Mouse (Mus musculus) gastrocnemius, adult 18-20 months (tissue): ENCODE results near the gene Mfsd10. TPM values are rescaled to one million over a fixed set of nuclear protein-coding genes. Genes with fewer than 3 reads are reported as not detected.
"Not testable (repeated sequence)": the region's sequence is repeated elsewhere in the genome, so short reads cannot be mapped to it uniquely, and the experiment has no call there.

ENCODE experiments used
- DNase-seq: peaks from one replicate; pipeline ENCODE4 v3.0.0; 2021; ENCODE audit warnings: low spot score
- total RNA-seq, 2 experiments: library from RNA; stranded (reverse); gene quantifications; 2 replicates each; pipeline ENCODE4 v1.2.3; 2021

The Mfsd10 gene
- total RNA-seq, 2 experiments from 2014 or later: 3.2 to 3.7 TPM

DNA sequence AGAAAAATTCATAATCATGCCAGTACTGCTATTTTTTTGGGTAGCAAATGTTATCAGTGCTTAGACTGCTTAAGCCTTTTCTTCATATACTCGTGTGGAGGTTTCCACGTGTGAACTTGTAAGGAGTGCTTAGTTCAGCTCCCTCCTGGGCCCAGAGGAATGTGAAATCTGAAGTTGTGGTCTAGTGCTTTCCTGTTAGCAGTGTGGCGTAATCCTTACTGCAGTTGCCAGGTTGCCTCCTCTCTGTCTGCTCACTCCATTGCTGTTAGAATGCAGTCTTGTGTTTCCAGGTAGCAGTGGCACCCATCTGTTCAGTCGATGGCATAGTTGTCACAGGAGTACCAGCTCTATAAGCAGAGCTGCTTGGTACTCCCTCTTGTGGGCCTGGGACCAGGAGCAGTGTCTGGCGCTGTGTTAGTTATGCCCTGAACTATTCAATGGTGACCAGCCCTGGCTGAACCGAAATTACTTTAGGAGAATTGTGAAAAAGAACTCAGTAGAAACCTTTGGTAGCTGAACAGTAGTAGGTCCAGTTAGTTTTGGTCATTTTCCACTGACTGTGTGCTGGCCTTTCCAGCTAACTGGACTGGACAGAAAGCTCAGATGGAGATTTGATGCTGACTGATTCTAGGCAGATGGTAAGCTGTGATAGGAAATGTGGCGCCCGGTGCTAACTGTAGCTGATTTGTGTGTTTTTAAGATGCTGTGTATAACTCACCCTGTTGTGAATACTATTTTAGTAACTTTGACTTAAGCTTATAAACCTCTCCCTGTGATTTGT lies 29.7 kb downstream of the Mfsd10 start:
- no peak for DNase-seq

DNA sequence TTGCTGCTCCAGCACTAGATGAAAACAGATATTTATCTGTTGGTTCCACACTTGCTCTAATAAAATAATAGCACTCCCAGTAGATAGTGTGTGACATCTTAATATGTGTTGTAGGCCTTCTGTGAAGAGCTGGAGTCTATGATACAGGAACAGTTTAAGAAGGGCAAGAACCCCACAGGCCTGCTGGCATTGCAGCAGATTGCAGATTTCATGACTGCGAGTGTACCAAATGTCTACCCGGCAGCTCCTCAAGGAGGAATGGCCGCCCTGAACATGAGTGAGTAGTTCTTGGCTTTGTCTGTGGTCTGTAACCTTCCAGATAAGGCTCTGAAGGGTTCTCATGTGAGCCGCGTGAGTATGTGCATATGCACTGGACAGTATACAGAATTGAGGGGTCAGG lies 32.4 kb downstream of the Mfsd10 start:
- no peak for DNase-seq

DNA sequence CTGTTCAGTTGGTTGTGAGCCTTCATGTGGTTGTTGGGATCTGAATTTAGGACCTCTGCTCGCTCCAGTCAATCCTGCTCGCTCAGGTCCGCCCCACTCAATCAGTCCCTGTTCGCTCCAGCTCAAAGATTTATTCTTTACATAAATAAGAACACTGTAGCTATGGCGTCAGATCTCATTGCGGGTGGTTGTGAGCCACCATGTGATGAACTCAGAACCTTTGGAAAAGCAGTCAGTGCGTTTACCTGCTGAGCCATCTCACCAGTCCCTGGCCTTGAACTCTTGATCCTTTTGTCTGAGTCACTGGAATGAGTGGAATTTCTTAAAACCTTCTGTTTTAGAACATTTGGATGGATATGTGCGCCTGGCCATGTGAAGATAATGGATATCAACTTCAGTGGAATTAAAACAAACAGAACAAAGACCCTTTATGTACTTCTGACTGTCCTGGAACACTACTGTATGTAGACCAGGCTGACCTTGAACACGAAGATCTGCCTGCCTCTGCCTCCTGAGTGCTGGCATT lies 43.7 kb downstream of the Mfsd10 start:
- DNase-seq: no peak

DNA sequence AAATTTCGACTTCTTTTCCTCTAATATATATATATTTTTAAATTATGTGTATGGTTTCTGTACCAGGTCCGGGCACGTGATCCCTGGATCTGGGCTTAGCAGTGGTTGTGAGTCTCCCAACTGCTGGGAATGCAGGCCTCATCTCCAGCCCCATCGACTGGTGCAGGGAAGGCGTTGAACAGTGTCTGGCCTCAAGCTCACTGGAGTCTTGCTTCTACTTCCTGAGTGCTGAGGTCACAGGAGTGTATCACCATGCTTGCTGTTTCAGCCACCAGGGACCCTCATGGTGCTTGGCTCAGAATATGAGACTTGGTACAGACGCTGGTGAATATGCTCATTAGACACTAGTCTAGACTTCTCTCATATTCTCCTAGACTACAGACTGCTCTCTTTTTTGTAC lies 44.3 kb downstream of the Mfsd10 start:
- no peak for DNase-seq

DNA sequence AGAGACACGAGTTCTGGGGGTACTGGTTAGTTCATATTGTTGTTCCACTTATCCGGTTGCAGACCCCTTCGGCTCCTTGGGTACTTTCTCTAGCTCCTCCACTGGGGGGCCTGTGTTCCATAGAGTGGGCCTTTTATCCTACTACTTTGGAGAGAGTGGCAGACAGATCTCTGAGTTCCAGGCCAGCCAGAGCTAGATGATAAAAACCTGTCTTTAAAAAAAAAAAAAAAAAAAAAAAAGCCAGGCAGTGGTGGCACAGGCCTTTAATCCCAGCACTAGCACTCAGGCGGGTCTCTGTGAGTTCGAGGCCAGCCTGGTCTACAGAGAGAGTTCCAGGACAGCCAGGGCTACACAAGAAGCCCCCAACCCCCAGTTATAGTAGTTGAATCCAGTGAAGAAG lies 44.8 kb downstream of the Mfsd10 start:
- DNase-seq: not testable (repeated sequence)

DNA sequence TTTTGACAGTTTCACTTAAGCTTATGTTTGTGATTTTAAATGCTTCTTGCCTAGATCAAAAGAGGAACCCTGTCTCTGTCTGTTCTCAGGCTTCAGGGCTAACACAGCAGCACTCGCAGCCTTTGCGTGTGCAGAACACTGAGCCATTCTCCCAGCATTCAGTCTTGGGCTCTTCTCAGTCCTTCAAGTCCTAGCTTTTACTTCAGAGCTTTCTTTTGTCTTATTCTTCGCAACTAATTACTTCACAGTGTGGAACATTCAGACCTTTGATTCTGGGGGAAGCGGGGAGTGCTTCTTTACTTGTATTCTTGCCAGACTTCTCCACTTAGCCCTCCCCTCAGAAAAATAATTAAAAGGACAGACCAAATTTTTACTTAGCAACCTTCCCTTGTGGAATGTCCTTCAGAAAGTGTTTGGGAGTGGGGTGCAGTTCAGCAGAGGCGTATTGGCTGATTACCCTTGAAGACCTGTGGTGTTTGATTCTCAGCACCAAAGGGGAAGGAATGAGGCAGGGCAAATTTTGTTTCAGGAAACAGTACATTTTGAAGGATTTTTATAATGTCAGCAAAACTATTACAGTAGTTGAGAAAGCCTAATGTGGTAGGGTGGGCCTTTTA lies 45.5 kb downstream of the Mfsd10 start:
- no peak for DNase-seq

DNA sequence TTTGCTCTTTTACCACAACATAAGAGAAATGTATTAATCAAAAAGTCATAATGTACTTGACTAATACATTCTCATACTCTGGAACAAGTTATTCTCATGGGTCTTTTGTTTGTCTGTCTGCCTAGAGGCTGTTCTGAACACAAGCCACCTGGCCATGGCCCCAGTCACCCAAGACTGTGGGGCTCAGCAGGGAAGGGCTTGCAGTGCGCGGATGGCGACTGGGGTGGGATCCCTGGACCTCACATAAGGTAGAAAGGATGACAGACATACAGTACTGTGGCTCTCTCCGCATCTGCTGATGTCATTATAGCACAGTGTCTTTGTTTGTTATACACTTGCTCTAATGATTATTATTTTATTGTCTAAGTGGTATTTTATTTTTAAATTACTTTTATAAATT lies 46.3 kb downstream of the Mfsd10 start:
- no peak for DNase-seq

DNA sequence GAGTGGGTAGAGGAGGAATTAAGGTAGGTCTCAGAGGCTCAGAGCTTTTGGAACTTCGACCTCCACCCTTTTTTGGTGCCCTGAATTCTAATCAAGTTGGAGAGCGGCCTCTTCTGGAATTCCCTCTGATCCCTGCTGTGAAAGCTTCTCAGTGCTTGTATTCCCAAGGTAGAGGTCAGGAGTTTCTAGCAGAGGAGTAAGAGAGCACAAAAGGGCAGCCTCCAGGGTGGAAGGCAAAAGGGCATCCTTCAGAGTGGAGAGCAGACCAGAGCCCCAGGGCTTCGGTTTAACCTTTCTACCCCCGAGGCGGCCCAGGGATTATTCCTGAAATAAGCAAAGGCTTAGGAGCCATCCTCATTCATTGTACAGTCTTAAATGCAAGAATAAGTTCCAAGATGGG lies 47.0 kb downstream of the Mfsd10 start:
- no peak for DNase-seq

DNA sequence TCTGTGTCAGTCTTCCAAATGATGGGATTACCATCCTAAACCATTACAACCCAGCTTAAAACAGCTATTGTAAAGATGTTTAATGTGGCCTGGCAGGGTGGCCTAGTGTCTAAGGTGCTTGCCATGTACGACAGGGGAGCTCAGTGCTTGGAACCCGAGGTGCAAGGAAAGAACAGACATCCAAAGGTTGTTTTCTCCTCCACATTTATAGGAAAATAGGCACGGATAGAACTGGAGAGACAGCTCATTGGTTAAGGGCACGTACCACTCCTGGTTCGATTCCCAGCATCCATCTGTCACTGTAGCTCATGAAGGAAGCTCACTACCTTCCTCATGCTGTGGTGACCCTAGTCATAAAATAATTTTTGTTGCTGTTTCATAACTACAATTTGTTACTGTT lies 49.1 kb downstream of the Mfsd10 start:
- no peak for DNase-seq

DNA sequence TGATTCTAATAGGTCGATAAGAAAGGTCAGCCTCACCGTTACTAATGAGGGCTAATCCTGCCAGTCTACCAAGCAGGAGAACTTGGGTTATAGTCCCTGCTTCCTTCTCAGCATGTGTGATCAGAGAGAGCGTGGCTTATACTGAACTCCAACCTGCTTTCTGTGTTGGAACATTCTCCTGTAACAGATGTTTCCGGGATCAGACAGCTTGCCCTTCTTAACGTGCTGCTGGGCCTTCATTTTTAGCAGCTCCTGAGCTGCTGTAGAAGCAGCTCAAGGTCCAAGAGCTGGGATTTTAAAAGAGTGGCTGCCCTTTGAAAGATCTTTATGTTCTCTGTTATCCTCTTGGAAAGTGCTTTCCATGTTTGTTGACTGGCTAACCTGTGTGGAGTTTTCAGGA lies 51.8 kb downstream of the Mfsd10 start:
- DNase-seq: no peak

Other genes starting within 250 kb of the Mfsd10 start
- 1 to 10 TPM; 1.8 to 3.8 TPM for gene Tnip2, start 123.2 kb downstream of the Mfsd10 start, total RNA-seq
- gene Sh3bp2, start 111.4 kb downstream of the Mfsd10 start, total RNA-seq: 1 to 10 TPM in 1 of 2 experiments, under 1 TPM in 1; 0.59 to 1.4 TPM
- gene Add1, start 63.5 kb downstream of the Mfsd10 start, total RNA-seq: 10 to 100 TPM; 71.6 to 73.0 TPM
- 10 to 100 TPM; 16.4 TPM for gene Nop14, start 22.9 kb upstream of the Mfsd10 start, total RNA-seq
- 1 to 10 TPM; 1.4 to 2.1 TPM for gene Grk4, start 23.2 kb upstream of the Mfsd10 start, total RNA-seq
- gene Htt, start 124.5 kb upstream of the Mfsd10 start, total RNA-seq: 1 to 10 TPM; 6.6 to 7.0 TPM